Mouse (Mus musculus): ENCODE results near the gene Serpinb1c.
"Not testable (repeated sequence)": the region's sequence is repeated elsewhere in the genome, so short reads cannot be mapped to it uniquely, and the experiment has no call there.

DNA sequence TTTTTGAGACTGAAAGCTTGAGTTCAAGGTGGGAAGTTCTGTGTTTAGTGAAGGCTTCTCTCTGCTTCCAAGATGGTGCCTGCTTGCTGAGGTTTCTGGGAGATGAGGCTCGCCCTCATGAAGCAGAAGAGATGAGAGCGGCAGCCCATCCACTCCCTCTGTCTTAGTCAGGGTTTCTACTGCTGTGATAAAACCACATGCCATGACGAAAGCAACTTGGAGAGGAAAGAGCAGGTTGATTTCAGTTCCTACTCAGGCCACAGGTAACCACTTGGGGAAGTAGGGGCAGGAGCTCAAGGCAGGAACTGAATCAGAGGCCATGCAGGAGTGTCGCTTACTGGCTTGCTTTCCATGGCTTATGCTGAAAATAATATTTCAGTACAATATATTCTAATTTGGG, 29.8 kb downstream of the Serpinb1c start:
- TF ChIP-seq POLR2A (IDR thresholded peaks at IDR 0.05; ENCODE audit: insufficient read depth, low read depth, low read length); CTCF (IDR thresholded peaks at IDR 0.05); EP300 (IDR thresholded peaks at IDR 0.05; ENCODE audit: insufficient read depth, low read depth, low read length): not testable (repeated sequence)
